Mouse (Mus musculus) gastrocnemius, postnatal 10 days (tissue): ENCODE results near the gene Napa. TPM values are rescaled to one million over a fixed set of nuclear protein-coding genes. Genes with fewer than 3 reads are reported as not detected.

ENCODE experiments used
- DNase-seq: peaks from one replicate; pipeline ENCODE4 v3.0.0; 2021; ENCODE audit warnings: mixed read lengths
- total RNA-seq, 2 experiments: library from RNA; stranded (reverse); gene quantifications; 2 replicates each; pipeline ENCODE4 v1.2.3; 2021

Napa gene
- total RNA-seq, 2 experiments from 2014 or later: 123 to 145 TPM

DNA sequence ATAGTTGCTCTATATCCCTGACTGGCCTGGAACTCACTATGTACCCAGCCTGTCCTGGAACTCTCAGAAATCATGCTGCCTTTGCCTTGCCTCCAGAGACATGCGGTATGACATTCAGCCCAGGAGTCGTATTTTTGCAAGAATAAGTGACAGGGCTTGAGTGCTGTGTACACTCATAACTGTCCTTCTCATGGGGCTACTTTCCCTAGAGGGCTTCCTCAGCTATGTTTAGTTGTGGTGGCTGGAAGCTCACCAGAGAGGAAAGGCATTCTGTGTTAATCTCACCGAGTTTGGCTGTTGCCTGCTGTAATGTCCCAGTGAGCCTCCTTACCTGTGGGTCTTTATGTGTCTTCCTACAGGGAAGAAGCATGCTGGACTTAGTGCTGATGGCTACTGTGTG lies 3.7 kb upstream of the Napa start:
- DNase-seq: no peak

DNA sequence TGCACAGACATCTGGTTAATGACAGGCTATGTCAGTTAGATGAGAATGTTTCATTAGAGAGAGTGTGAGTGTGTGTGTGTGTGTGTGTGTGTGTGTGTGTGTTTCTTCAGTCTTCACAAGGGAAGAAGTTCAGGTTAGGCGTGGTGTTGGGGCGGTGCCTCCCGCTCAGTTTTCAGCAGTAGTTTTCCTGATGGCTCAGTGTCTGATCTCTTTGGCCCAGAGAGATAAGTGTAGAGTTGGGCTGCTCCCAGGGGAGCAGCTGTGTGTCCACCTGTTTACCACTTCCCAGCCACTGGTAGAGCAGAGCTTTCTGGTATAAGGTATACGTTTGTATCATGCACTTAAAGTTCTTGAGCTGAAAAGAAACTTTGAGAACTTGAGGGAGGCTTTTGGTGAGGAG lies 1.6 kb downstream of the Napa start:
- DNase-seq: no peak

DNA sequence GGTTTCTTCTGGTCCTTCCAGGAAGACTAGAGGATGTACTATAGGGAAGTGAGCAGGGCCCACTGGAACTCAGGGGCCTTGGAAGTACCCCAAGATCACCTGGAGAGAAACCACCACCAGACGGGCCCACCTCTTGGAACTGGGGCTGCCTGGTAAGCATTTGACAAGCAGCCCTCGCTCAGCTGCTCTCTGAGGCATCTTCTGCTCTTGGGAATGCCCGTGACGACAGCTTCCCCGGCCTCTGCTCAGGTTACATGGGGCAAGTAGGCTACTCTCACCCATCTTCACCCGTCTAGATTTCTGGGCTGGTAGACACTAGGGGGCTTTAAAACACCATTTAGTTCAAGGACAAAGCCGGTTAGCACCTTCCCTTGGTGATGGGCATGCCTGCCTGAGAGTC lies 2.8 kb downstream of the Napa start:
- DNase-seq: no peak

DNA sequence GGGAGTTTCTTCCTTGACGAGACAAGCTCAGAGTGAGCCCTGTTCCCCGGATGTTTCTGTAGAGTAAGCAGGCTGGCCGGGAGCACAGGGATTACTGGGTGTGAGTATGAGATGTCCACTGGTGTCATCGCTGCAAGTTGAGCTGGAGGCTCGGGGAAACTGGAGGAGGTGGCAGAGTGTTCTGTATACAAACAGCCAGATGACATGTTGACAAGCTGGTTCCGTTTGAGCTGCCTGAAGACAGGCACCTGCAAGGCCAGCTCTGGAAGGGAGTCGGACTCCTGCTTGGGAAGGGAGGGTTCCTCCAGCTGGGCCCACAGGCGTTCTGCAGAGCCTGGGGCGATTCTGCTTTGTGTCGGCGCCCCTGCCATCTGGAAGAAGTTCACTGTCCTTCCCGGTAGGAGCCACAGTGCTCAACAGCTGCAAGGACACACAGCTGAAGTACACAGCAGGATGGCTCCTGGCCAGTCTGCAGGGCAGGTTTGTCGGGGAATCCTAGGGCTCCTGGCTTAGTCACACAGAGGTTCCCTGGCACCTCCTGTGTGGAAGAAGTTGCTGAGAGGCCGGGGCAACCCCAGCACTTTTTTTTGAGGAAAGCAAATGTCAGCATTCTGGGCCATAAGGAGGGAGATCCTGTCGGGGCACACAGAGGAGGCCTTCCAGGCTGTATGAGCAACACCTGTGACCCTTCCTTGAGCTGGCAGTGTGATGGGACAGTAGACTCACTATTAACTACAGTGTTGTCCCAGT lies 3.6 kb downstream of the Napa start:
- no peak for DNase-seq

DNA sequence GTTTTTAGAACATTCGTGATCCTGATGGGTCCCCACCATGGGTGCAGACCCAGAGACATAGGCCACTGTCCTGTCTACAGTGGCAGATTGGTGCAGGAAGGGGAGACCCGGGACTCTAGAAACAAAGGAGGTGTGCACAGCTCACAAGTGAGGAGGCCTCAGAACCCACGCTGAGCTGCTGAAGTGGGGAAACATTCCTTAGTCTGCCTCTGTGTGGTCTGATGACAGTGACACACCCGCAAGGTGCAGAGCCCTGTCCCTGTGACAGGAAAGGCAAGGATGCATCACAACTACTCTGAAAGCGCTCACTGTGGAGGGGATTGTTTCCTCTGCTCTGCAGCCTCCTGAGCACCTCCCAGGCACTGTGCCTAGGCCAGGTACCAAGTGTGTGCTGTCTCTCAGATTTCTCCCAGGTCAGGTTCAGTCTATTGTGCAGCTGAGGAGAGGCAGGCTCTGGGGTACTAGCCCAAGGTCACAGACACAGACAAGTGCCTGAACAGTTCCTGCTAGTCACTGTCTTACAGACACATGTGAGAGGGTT lies 4.5 kb downstream of the Napa start:
- no peak for DNase-seq

DNA sequence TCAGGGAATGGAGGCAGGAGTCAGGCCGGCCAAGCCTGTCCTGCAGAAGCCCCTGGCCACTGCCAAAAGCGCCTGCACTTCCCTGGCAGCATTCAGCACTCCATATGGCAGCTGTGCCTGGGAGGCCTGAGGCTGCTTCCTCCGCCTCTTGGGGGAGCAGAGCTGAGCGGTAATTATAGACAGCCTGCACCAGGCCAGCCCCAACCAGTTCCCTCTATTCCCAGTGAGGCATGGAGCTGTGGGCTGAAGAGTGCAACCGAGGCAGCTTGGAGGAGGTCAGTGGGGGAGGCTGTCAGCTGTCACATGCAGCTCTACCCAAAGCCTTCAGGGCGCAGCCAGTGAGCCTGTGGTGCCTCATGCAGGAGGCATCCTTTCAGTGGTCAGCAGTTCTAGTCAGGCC lies 5.5 kb downstream of the Napa start:
- DNase-seq: no peak

DNA sequence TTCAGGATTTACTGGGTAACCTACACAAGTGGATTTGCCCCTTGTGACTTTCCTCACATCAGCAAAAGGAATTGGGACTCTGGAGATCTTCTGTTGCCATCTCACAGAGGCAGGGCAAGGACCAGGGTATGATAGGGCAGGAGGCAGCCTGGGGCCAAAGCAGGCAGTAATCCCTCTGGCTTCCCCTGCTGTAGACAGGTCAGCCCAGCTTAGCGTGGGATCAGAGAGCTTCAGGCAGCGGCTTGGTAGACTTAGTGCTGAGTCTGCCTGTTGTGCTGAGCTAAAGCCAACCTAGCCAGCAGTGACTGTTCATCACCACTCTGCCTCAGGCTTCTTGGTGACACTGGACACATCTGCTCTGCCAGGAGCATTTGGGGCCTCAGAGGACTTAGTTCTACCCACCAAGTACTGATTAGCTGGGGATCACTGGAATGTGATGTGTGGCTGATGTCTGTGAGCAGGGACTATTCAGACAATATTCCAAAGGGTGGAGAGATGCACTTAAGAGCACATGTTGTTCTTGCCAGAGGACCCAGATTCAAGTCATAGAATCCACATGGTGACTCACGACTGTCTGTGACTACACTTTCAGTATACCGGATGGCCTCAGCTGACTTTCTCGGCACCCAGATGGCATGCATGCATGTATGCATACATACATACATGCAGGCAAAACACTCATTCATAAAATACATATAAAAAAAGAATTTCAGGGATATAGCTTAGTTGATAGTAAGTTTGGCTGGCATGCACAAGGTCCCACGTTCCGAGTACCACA lies 6.5 kb downstream of the Napa start:
- DNase-seq: no peak

DNA sequence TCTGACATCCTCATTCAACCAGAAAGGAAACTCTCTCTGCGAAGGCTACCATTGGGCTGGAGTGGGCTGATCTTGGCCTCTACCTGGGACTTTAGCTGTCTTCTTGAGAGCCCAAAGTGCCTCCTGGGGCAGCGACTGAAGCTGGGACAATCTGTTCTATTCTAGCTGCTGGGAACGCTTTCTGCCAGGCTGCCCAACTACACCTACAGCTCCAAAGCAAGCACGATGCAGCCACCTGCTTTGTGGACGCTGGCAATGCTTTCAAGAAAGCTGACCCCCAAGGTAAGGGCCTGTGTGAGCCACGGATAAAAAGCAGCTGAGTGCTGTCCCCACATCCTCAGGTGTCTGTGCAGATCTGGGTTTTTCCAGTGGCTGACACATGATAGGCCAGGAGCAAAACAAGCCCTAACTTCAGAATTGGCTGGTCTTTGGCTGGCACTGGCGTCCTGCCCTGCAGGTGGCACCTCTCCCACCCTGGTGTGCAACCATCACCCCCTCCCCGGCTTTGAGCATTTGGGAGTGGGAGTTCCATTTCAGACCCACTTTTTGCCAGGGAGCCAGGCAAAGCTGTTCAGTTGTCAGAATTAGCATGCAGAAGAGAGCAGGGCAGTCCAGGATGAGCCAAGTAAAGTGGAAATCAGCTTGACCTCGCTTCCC lies 10.8 kb downstream of the Napa start:
- DNase-seq: no peak

DNA sequence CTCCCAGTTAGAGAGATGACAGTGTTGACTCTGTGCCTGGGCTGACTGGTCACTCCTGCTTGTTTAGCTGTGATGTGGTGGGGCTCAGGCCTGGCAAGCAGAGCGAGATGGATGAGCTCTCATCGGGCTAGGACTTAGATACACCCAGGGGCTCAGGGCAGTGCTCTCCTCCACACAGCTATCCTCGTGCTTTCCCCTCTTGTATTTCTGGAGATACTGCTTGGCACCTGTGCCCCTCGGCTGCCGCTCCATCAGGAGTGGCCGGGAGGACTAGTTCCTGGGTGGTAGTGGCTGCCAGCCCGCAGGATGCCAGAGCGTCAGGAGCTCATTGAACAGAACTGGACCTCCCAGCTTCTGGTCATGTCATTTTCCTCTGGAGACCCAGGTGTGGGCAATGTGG lies 11.9 kb downstream of the Napa start:
- no peak for DNase-seq

DNA sequence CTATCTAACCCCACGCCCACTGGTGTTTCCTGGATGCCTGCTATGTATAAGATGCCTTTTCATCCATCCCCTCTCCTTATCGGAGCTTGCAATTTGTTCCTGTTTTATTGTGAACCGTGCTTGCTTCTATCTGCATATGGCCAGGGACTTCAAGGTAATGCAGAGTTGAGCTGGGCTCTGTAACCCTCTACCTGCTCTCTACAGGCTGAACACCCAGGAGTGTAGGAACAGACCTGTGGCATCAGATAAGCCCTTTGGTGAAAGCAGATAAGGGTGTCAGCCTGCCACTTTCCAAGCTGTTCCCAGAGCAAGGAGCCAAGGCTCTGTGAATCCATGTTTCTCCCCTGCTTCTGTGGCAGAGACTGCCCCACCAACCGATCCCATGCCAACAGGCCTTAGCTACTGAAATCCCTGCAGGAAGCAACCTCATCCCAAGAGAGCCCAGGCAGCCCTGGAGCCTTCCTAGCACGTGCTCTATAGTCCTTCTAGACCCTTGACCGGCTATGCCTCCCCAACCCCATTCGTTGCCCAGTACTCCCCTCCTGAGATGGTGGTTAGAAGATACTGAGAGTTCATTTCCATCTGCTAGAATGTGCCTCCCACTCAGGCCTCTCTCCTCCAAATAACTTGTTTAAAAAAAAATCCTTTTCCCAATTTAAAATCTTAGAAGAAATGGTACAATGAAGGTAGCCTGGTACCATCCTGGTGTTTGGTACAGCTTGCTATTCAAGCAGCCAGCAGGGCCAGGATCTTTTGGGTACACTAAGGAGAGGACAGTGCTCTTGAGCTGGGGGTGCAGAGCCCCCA lies 13.2 kb downstream of the Napa start:
- DNase-seq: no peak

DNA sequence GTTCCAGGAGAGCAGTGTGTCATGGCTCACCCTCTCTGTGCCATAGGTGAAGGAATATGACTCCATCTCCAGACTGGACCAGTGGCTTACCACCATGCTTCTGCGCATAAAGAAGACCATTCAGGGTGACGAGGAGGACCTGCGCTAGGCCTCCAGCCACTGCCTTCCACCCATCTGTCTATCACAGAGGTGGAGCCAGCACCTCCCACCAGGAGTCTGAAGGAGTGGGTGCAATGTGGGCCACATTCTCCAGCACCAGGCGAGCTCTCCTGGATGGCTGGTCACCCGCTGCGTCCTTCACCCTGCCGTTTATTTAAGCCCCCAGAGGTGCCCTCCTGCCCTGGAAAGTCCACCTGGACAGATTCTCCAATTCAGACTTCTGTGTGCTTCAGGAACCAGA lies 18.2 kb downstream of the Napa start:
- no peak for DNase-seq

DNA sequence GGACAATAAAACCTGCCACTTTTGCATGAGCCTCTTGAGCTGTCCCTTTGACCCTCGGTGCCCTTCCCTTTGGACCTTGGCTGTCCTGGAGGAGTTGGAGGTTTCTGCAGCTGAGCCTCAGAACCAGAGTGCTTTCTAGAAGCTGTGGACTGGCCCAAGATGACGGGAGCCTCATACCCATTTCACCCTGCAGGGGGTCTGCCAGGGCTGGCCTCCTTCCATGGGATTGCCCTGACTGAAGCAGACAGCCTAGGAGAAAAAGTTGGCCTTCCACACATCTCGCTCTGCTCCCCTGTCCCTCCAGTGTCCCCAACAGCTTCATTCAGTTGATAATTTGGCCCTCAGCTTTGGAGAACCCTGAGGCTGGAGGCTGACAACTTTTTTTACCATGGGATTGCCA lies 18.8 kb downstream of the Napa start:
- no peak for DNase-seq

DNA sequence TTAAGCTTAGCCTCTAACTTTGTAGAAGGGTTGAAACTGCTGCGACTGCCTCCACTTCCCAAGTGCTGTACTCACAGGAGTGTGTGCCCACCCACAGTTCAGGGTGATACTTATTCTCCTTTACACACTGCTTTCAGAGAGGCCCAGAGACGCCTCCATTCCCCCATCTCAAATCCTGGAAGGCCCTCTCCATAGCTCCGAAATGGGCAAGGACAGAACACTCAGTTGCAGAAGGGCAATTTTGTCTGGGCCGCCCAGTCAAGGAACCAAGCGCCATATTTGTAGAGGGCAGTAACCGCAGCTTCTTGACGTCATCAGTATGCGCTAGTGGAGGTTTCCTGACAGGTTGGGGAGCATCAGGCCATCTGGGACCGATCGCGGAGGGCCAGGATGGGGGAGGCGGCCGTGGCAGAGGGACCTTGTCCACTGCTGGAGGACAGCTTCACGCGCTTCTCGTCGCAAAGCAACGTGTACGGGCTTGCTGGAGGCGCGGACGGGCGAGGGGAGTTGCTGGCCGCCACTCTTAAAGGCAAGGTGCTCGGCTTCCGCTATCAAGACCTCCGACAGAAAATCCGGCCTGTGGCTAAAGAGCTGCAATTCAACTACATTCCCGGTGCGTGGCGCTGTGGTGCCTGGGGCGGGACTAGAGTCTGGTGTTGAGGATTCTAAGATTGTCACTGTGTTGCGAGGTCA lies 21.5 kb downstream of the Napa start, which contains the start of gene Kptn:
Gene Kptn, plus strand, starts transcription at position 327 of the 693 bp plus-strand sequence.
- DNase-seq: peak; percentile 91

DNA sequence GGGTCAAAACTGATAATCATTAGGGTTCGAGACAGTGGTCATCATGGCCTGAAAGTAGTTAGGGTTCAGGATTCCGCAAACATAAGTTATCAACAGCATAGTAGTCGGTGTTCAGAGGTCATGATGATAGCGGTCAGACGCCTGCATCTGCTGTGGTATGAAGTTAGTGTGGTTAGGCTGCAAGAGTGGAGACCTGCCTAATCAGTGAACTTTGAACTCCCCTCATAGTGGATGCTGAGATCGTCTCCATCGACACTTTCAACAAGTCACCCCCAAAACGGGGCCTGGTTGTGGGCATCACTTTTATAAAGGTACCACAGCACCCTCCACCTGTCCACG lies 22.0 kb downstream of the Napa start:
- no peak for DNase-seq

DNA sequence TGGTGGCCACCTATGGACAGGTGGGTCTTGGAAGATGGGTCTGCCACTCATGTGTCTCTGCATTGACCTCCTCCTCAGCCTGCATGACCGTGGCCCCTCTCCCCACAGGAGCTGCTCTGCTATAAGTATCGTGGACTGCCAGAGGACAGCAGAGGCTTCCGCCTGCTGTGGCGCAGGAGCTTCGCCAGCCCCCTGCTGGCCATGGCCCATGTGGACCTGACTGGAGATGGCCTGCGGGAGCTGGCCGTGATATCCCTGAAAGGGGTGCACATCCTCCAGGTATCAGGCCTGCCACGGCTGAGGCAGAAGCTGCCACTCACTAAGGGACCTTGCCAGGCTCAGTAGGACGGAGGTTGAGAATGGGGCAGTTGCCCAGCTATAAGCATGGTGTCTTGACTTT lies 27.6 kb downstream of the Napa start:
- no peak for DNase-seq

DNA sequence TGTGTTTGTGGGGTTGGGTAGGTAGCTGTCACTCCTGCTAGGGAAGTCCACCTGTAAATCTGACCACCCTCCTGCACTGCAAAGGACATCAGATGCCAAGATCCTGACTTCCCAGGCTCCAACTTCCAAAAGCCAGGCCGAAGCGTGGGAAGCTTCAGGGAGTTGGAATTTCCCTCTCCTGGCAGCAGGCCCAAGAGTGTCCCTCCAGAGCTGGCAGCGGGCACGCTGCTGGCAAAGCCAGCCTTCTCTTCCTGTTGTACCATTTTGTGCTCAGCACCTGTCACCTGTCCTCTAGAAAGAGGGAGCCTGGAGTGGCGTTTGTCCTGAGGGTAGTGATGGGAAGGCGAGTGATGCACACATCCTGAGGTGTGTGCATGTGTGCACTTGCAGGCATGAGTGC lies 30.1 kb downstream of the Napa start:
- DNase-seq: no peak

DNA sequence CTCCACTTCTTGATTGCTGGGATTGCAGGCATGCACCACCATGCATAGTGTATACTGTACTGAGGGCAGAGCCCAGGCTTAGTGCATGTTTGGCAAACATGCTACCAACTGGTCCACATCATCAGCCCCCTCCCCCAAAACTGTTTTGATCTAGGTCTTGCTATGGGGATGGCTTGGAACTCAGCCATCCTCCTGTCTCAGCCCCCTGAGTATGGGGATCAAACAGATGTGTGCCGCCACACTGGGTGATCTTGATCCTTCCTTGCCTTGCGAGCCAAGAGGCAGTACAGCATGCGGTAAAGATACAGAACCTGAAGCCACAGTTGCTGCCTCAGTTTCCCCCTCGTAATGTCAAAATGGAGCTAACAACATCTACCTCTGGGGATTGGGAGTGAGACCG lies 30.6 kb downstream of the Napa start:
- DNase-seq: no peak

DNA sequence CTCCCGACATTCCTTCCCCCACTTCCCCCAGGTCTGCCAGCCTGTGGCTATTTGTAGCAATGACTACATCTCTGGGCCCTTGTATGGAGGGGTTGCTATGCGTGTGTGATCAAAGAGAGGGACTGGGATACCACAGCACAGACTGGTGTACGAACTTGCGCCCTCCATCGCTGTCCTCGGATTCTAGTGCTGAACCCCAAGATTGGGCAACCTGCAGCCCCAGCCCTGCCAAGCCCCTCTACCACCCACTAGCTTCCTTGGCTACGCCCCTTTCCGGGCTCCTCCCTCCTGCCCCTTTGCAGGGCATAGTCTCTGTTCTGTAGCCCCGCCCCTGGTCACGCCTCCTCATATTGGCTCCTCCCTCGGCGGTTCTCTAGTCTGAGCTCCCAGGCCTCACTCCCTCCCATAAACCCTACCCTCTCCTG lies 31.2 kb downstream of the Napa start, which contains the start of gene Slc8a2:
Gene Slc8a2, plus strand, starts transcription at position 406 of the 425 bp plus-strand sequence.
- peak; percentile 63 for DNase-seq

DNA sequence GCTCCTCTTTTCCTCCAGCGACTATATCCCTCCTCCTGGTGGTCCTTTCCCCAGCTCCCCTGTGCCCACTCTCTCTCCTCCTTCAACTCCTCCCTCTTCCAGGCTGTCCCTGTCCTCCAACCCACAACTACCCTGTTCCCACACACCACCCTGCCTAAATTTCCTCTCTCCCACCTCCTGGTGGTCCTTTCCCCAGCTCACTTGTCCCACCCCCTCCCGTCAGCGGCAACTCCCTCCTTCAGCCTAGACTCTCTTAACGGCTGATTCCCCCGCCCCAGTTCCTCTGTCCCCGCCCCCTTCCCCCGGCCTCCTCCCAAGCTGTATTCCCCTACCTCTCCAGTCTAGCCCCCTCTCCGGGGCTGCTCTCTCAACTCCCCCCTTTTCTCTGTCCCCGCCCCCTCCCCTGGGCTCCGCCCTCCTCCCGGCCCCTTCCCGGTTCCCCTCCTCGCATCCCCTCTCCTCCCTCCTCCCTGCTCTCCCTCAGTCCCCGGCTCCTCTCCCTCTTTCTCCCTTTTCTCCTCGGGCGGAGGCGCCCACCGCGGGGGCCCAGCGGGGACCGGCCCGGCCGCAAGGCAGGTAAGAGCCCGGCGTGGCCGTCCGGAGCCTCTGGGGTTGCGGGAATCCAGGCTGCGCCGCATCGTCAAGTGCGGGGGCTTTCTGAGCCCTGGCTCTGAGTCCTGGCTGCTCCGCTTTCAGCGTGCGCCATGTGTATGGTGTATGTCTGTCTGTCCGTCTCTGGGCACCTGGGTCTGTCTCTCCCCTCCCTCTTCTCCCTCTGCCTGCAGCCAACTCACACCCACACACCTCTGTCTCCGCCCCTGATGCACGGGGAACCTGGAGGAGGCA lies 31.8 kb downstream of the Napa start:
- peak; percentile 23 for DNase-seq

DNA sequence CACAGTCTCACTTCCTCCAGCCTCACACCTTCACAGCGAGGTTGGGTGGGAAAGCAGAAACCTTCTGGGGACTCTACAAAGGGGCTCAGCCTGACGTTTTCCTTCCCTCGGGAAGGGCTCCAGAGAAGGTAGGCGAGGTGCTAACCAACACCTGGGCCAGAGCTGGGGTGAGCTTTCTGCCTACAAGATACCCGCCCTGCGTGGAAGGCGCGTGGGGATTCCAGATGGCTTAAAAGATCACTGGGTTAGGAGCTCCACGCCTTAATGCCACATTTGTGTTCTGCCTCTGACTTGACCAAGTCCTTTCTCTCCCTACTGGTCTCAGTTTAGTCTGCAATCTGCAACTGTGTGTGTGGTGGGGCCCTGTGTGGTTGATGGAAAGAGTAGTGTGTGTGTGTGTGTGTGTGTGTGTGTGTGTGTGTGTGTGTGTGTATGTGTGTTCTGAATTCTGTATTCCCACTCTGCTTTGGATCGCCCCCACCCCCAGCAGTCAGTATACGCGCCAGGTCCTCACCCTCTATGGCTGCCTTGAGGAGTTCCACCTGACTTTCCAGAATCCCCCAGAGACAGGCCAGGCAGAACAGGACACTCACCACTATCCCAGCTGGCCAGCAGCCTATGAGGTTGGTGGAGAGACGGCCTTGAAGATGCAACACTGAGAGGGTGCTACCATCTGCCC lies 32.8 kb downstream of the Napa start:
- no peak for DNase-seq
